Mouse (Mus musculus) spleen, adult 12 weeks (tissue): ENCODE measurements at regions not wholly inside any gene's neighbourhood (a gene's known extent, or its start where the extent isn't known, plus 50 kb on each side); places are given as distances from the start of the nearest gene placed in this dataset.

Experiments
- DNase-seq: peaks from one replicate; pipeline ENCODE4 v3.0.0; 2022; ENCODE audit warnings: low spot score

DNA sequence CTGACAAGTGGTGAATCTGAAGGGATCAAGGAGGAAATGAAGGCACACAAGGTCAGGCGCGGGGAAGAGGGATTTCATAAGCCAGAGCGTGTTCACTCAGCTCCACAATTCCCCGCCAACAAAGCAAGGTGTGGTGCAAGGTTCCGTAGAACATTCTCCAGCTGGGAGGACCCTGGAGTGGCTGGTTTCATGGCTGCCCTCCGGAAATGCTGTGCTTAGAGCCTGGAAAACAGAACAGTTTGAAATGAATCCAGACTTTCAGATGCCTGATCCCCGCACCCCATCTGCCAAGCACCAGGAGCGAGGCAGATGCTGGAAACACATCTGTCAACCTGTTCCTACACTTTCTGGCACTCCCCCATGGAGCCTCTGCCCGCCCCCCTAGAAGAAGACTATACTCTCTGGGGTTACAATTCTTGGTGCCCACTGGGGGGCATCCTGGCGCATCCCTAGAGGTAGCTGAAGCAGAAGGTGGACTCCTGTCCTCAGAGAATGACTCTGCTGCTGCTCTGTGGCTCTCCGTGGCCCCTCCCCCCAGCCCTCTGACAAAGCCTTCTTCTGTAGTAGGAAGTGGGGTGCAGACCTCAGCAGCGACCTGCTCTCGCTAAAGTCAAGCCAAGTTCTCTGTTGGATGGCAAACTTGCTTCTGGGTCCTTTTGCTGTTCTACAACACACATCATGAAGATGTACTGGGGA lies 54.5 kb upstream of the Mafb start:
- DNase-seq = no peak

DNA sequence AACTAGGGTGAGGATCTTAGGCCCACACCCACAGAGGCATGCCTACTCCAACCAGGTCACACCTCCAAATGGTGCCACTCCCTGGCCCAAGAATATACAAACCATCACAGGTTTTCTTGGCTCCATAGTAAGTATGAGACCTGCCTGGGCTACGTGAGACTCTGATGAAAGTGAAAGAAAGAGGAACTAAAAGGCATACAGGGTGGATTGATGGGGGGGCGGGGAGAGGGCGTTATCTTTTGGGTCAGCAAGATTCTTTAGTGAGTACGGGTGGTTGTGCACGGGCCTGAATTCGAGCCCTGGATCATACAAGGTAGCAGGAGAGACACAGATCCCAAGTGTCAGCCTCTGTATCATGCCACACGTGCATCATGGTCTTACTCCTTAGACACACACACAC lies 57.6 kb upstream of the Mafb start:
- no peak for DNase-seq

DNA sequence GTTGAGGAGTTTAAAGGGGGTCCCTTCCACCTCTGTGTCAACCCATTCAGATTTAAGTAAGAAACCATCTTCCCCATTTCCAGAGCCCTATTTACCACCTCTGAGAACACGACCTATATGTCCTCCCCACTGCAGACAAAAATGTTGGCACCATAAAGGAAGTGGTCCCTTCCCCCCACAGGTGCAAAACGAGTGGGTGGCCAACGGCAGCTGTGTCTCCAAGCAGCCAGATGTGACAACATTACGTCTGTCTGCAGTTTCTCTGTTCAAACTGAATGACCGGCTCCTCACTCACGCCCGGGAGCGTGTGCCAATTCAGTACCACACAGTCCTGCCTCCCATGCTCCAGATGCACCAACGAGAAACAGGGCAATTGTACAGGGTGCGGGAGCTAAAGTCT lies 60.6 kb upstream of the Mafb start:
- DNase-seq = no peak

DNA sequence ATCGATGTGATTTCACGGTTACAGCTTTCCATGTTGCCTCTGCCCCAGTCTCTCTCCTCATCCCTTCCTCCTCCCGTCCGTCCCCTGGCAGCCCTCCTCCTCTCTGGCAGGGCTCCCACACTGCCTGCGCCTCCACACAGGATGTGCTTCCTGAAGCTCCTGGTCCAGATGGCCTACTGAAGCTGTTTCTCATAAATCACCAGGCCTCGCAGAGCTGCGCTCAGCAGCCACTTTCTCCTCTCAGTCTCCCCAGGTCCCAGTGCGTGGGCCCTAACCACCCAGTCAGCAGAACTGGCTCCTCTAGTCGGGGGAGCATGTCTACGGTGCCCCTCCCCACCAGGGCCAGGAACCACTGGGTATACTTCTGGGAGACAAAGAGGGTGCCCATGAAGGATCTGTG lies 66.4 kb upstream of the Mafb start:
- no peak for DNase-seq

DNA sequence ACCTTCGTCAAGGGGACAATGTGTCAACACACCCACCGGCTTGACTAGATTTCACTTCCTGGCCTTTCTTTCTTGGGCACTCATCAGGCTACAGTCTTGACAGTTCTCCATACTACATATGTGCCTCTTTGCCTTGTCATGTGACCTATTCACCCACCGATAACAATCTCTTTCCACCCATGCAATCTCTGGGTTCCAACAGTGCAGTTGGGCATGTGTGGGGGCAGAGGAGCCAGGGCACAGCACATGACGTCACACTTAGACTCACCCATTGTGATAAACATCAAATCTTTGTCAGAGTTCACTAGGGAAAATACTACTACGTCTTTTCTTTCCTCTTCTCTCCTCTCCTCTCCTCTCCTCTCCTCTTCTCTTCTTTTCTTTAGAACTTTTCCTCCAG lies 67.8 kb upstream of the Mafb start:
- DNase-seq = no peak

DNA sequence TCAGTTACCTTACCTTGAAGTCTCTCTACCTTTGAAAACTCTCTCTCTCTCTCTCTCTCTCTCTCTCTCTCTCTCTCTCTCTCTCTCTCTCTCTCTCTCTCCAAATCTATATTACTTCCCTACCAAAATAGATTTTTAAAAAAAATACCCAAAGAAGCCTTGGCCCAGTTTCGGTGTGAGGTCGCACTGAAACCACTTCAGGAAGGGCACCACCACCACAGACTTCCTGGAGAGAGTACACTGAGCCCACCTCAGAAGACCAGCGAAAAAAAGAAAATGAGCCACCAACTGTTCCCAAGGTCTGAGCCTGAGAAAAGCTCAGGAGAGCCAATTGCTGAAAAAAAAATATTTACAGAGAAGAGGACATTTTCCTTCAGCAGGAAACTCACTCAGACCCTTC lies 68.8 kb upstream of the Mafb start:
- no peak for DNase-seq

DNA sequence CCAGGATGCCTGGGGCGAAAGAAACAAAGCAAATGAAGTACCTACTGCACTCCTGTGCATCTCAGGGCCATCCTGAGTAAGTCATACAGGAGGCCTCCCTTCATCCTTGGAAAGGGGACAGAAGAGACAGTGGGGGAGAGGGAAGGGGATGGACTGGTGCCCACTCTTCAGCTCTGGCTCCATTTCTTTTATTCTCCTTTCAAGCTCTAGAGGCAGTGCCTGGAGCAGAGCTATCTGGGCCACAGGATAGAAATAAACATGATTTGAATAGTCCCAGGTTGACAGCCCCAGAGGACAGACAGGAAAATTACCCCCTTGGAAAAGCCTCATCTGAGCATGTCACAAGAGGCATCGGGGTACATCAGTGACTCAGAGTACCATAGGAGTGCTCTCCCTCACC lies 72.2 kb upstream of the Mafb start:
- no peak for DNase-seq

DNA sequence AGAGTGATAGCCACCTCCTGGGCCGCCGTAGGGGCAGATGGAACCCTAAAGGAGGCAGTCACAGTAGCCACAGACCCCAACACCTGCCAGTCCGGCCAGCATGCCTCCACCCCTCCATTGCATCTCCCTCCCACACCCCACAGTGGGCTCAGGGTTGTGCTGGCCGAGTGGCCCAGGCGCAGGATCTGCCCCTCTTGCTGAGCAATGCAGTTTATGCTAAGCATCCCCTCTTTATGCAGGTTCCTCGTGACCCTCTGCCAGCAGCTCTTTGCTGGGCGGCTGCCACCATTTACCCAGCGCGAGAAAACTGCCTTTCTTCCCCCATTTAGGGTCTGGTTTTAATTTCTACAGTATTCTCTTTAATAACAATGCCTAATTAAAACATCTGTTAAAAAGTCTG lies 73.4 kb upstream of the Mafb start:
- no peak for DNase-seq

DNA sequence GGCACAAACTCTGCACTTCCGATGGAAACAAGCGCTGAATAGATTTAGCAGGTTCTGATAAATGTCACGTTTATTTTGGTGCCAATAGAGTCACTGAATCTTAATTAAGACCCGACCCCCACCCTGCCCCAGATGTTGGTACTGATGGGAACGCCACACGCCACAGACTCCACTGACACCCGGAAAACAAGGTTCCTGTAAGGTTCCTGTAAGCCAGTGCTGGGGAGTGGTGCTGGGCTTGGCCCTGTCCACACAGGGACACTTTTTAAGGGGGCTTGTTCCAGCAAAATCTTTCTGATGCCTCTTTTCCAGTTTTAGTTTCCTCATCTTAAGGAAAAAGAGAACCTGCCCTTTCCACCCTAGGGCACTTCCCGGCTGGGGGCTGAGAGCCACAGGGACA lies 84.2 kb upstream of the Mafb start:
- no peak for DNase-seq

DNA sequence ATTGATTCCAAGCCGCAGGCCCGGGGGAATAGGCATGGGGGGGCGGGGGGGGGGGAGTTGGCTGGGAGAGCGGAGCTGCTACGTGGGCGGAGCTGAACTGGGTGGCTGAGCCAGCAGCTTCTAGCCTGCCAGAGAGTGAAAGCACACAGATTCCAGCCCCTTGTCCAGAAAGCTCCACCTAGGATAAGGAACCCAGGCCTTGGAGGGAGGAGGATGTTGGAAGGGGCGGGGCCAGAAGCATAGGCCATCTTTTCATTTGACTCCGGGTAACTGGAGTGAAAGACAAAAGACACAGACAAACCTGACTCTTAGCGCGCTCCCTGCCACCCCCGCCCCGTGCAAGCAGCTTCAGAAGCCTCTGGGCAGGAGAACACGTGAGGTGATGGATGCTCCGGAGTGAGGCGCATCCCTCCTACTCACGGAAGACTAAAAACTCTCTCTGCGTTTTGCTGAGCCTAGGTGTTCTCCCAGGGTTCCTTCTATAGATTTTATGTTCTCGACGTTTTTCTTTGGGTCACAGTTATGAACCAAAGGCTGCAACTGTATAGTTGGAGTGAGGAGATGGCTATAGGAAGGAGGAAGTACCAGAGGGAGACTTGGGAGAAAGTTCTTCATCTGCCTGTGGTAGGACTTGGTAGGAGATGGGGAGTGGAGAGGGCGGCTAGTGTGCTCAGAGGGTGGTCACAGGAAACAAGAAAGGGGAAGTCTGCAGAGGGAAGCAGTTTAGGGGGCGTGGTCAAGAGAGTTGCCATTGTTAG lies 84.8 kb upstream of the Mafb start:
- no peak for DNase-seq

DNA sequence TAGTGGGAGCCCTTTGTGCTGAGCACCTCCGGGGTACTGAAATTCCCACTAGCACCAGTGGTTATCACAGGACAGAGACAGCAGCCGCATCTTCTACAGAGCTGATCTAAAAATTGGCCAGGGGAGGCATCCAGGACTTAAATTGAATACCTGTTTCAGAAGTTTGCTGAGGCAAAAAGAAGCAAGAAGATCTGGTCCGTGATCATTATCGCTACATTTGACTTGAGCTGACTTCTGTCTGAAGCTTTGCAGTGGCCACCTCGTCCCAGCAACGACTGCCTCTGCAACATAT lies 85.3 kb upstream of the Mafb start:
- no peak for DNase-seq

DNA sequence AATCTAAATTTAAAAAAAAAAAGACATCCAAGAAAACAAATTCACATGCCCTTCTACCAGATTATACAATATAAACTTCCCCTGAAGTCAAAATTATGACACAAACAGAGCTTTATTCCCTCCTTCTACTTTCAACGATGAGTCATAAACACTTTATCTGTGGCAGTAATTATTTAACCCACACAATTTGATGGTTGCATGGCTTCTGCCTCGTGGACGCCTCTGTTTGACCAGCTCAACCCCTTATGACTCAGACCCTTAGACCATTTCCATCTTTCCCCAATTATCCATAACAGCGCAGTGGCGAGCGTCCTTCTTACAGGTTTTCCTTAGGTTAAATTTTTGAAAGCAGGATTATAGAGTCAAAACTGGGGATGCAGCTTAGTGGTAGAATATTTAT lies 85.9 kb upstream of the Mafb start:
- no peak for DNase-seq

DNA sequence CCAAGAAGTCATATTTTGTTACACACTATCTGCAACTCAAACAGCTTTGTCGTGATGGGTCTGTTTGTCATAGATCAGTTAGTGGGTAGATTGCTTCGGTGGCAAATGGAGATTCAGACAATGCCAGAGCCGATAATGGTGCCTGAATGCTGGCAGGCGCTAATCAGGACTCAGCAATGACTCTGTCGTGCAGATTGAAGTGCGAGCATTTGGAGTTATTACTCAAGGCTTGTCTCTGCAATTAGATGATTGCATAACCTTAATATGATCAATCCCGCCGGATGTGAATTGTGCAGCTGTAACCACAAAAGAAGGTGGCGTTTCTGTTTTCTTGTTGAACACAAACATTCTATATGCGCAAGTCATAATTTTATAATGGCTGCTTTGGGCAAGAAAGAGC lies 88.8 kb upstream of the Mafb start:
- no peak for DNase-seq

DNA sequence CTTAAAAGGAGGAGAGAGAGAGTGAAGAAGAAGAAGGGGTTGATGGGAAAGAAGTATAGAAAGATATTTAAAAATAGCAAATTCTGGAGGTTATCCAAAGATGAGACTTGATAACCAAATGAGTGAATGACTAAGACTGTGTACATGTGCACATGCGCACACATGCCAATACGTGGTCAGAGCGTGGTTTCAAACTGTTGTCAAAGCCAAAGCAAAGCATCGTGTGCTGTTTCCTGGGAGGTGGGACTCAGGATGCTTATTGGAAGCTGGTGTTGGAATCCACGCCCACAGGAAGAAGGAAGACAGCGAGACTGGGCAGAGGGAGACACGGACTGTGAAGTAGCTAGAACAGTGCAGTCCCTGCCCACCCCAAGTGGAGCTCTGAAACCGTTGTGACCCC lies 89.8 kb upstream of the Mafb start:
- DNase-seq = no peak

DNA sequence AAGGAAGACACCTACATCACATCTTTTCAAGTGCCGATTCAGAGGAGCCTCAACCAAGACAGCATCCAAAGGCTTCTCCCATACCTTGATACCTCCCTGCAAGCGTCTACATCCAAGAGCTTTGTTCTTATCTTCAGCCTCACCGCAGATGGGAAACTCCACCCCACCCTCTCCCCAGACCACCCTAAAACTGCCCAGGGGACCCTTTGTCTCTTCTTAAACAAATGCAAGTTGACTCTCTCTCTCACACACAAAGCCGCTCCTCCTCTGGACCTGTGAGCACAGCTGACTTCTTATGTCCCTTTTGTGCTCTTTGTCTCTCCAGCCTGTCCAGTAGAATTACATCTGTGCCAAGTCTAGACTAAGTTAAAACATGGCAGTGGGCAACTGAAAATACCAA lies 104.7 kb upstream of the Mafb start:
- DNase-seq = no peak

DNA sequence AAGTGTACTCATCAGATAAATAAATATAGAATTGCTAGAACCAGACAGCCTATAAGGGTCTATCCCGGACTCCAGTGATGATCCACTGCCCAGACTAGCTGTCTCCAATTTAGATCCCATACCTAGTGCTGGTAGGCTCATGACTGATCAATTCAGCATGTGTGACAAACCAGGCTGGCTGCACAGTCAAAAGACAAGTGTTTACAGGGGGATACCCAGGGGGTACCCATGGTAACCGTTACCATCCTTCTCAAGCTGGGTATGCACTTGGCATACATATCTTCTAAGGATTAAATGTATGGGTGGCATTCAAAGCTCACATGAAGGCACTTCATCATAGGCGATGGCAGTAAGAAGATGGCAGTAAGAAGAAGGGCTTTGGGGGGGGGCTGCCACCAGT lies 109.3 kb upstream of the Mafb start:
- DNase-seq = no peak

DNA sequence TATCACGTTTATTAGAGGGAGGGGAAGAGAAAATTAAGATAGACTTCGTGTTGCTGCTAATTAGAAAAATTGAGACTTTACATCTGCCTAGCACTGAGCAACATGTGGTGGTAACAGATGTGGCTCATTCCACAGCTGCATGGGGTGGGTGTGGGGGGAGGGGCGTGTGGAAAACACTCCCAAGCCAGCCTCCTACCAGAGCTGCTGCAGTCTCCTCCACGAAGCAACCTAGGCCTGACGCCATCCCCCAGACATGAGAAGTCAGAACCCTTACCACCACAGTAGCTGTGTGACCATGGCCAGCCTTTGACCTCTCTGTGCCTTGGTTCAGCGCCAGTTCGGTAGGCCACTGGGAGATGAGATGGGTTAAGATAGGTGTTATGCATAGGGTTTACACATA lies 112.4 kb upstream of the Mafb start:
- no peak for DNase-seq

DNA sequence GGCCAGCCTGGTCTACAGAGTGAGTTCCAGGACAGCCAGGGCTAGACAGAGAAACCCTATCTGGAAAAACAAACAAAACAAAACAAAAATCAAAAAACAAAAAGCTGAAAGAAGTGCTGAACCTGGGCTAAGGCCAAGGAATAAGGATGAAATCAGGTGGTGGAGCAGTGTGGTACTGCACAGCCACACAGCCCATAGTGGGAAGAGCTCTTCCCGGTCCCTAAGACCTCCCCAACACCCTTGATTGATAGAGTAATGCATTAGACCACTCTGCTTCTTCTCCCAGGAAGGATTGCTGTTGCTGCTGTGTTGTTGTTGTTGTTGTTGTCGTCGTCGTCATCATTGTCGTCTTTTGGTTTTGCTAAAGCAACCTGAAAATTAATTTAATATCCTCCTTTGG lies 118.2 kb upstream of the Mafb start:
- DNase-seq = no peak

DNA sequence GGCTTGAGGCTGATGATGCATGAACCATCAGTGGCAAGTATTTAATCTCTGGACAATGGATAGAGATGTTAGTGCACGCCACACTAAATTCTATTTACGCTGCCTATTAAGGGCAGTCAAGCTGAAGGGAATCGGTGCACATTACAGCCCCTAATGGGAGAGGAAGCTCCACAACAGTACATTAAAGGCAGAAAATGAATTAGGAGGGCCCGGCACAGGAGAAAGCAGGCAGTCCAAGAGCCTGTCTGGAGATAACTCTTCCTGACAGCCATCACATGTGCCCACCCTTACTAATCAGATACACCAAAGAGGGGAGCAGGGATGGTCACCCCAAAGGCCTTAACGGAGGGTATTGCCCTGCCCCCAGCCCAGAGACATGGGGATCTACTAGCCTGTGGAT lies 118.7 kb upstream of the Mafb start:
- no peak for DNase-seq

DNA sequence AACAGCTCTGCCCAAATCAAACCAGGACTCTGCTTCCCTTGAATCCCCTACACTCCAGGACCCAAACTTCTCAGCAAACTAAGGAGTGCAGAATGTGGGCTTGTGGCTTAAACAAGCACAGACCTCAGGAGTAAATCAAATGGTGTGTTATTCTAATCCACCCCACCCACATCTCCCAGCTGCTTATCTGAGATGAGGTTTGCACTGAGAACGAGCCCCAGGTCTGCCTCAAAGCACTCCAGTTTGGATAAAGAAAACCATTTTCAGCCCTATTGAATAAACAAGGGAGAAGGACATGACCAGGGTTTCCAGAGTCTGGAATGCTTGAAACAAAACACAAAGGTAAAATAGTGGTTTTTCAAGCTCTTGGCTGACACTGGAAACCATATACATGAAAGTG lies 132.9 kb upstream of the Mafb start:
- no peak for DNase-seq

DNA sequence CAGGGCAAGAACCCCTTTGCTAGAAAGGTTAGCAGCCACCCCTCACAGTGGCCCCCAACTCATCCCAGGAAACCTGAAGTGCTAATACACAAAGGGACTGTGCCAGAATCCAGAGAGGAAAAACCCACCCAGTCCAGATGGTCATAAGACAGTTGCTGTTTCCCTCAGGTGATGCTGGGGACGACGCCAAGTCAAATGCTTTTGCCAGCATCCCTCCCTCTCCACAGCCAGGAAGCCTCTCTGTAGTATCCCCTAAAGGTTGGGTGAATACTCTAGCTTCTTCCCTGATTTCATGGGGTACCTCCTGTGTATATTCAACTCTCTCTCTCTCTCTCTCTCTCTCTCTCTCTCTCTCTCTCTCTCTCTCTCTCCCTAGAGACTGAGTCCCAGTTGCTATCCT lies 136.0 kb upstream of the Mafb start:
- DNase-seq = no peak

DNA sequence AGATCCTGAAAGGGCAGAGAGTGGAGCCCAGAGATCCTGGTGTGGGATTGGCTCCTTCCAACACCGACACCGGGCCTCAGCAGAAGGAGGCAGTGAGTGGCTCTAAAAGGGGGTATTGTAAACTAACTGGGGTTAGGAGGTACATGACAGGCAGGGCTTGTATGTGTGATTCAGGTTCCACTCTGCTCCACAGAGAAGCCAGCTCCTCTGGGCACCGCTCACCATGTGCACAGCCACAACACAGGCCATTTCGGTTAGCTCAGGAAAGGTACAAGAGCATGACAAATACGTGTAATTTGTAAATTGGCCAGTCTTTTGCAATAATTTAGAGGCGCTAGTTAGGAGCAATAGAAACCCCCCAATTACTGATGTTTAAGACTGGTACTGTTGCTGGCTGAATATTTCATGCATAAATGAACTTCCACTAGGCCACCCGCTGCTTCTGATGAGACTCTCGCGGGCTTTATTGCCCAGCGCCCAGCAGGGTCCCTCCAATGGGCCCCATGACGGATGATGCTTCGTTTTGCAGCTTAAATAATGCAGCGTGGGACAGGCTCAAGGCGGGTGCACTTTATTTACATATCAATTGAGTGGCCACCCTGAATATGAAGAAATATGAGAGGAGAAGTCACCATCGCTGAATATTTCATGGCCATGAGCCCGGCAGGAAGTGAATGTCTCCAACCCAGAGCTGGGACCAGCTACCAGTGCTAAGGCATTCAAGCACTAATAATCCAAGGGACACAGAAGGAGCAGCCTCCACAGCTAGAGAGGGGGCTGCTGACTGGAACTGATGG lies 136.9 kb upstream of the Mafb start:
- DNase-seq = no peak

DNA sequence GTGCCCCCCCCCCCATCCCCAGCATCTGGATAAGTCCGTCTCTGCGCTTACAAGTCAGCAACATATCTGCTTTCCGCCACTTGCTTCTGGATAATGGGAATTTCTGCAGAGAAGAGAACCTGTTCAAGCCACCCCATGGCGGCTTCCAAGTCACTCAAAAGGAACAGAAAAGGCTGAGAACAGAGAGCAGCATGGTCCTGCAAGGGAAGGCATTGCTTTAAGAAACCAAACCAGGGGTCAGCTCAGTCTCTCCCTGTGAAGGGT lies 137.5 kb upstream of the Mafb start:
- DNase-seq = no peak

DNA sequence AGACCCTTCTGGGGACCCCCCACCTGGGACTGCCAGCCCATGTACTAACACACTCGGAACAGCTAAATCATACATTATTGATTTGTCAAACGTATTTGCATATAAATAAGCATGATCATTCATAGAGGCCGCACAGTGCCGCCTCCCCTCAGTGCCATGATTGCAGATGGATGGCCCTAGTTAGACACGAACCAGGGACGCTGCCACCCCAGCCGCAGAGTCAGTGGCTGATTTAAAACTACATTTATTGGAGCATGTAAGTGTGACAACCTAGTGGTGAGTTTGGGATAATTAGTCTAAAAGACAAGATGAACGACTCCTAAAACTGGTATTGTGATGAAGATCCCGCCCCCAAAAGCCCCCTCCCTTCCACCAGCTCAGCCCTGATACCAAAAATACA lies 138.3 kb upstream of the Top1 start:
- no peak for DNase-seq
